Mouse (Mus musculus) heart, postnatal 10 days (tissue): ENCODE data around the gene Sgsh. TPM values are rescaled to one million over a fixed set of nuclear protein-coding genes. Genes with fewer than 3 reads are reported as not detected.
A peak's percentile ranks its signal among the peaks of the same experiment; 100 is the strongest.

Source experiments
- DNase-seq, 2 experiments: peaks; one replicate each; pipeline ENCODE4 v3.0.0; 2021
- intact Hi-C: fragments of 180-260 bp; cut with DNase I; formaldehyde crosslinking; loops from one replicate; pipeline ENCODE4 v1.15.1; 2025
- total RNA-seq, 2 experiments: library from RNA; stranded (reverse); gene quantifications; 2 replicates each; pipeline ENCODE4 v1.2.3; 2021

Gene Sgsh
- total RNA-seq, 2 experiments from 2014 or later = 7.9 TPM

GRCm38 (mm10) chr11:119378551-119378950 lies 23.2 kb upstream of the Sgsh start:
- intact Hi-C loops = no loop called here
- no peak for DNase-seq

- intact Hi-C loops = no loop called here
- no peak for DNase-seq
Measured at GRCm38 (mm10) chr11:119377326-119377725, 22.0 kb upstream of the Sgsh start.

GRCm38 (mm10) chr11:119375425-119375824 lies 20.1 kb upstream of the Sgsh start:
- intact Hi-C loops = no loop called here
- peak in 1 of 2 experiments; percentile 25 for DNase-seq

GRCm38 (mm10) chr11:119363534-119364145 lies 8.3 kb upstream of the Sgsh start:
- intact Hi-C loops = loop anchor here (1.0 to 2.0 kb wide), 3 partner anchors 24 to 59 kb away; no protein-coding TSS in a partner anchor
- DNase-seq = peak; percentile 73 to 83

DNA sequence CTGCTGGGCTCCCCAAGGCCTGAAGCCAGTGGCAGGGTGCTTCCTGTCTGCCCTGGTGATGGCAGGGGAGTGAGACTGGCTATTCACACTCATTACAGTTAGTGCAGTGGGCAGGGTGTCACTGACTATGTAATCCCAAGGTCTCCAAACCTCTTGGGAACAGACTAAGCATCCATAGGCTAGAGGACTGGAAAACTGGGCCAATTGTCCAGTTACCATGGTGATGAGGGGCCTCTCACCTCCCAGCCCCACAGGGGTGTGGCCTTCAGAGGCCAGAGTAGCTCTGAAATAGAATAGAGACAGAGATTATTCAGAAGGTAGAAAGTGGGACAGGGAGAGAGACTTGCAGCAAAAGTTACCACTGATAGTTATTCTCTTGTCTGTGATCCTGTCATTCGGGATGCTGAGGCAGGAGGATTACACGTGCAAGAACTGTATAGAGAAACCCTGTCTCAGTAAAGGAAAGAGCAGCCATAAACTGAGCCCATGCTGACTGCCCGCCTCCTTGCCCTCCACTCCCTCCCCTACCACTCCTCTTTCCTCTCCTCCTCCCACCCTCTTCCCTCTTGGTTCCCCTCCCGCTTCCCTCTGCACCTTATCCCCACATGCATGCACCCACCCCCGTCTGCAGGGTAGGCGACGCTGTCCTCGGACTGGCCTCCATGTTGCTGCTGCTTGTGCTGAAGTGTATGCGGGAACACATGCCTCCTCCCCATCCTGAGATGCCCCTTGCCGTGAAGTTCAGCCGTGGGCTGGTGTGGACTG lies 7.6 kb upstream of the Sgsh start:
- intact Hi-C loops = loop anchor here (1.0 to 2.0 kb wide), 3 partner anchors 24 to 58 kb away; no protein-coding TSS in a partner anchor
- no peak for DNase-seq

DNA sequence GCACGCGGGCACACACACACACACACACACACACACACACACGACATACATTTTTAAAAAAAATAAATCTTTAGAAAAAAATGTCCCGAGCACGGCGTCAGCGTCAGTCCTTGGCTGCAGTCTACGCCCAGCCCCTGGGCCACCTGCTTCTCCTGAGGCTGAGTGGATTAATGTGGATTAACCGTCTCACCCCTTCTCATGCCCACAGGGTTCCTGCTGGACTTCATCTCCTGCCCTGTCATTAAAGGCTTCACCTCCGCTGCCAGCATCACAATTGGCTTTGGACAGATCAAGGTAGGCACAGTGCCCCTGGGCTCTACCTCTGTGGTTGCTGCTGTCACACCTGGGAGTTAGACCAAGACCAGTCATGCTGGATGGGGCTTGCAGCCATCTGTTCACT lies 3.8 kb upstream of the Sgsh start:
- no peak for DNase-seq
- intact Hi-C loops = no loop called here

DNA sequence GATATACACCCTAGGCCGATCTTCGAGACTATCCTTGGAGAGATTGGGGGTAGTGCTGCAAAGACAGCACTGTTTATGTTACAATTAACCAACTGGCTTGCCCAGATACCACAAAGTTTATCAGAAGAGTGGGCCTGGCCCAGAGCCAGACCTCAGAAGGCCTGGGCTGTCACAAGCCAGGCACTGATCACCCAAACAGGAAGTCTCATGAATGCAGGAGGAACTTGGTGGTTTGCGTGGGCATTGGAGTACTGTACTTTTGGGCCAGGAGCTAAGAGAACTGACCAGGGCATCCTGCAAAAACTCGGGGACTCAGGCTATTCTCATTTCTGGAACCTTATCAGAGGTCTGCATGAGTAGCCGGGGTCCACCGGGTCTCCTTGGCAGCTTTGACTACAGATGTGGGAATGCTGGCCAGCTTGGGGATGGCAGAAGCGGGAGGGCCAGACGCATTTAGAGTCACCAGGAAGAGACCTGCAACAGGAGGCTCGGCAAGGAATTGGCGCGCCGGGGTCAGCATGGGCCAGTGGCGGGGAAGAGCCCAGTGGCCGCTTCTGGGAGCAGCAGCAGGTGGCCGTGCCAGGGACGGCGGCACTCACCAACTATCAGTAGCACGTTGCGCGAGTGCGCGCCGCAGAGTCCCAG lies 416 bp downstream of the Sgsh start:
- intact Hi-C loops = no loop called here
- peak; percentile 61 for DNase-seq

DNA sequence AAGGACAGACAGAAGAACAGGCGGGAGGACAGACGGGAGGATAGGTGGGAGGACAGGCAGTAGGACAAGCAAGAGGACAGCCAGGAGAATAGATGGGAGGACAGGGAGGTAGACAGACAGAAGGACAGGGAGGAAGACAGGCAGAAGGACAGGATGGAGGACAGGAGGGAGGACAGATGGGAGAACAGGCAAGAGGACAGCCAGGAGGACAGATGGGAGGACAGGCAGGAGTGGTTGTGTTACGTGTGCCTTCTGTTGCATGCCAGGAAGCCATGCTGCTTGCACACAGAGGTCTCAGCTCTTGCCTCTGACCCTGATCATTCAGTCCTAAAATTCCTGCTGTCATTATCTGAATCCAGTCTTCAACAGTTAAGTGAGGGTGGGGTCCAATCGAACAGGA lies 1.4 kb downstream of the Sgsh start:
- intact Hi-C loops = no loop called here

GRCm38 (mm10) chr11:119352113-119352512 lies 3.2 kb downstream of the Sgsh start:
- intact Hi-C loops = no loop called here

More for the DNA sequence above, 1.4 kb downstream of the Sgsh start:
- DNase-seq = no peak

GRCm38 (mm10) chr11:119347125-119347524 lies 8.2 kb downstream of the Sgsh start:
- intact Hi-C loops = no loop called here
- no peak for DNase-seq

More at GRCm38 (mm10) chr11:119352113-119352512, 3.2 kb downstream of the Sgsh start:
- no peak for DNase-seq

DNA sequence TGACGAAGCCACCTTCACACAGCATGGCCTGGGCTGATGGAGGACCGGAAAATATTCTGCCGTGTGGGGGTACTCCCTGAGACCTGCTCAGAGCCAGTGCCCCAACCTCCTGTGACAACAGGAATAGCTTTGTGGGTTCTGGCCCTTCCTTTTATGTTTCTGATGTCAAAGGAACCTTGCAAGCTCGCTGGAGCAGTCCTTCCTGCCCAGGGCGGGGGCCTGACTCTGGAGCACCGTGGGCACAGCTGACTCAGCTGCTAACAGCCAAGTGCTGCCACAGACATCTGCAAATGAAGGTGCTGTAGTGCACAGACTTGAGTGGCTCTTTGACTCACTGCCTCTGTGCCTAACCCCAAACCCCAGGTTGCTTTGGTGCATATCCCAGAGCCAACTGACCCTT lies 10.5 kb downstream of the Sgsh start:
- intact Hi-C loops = no loop called here
- no peak for DNase-seq

DNA sequence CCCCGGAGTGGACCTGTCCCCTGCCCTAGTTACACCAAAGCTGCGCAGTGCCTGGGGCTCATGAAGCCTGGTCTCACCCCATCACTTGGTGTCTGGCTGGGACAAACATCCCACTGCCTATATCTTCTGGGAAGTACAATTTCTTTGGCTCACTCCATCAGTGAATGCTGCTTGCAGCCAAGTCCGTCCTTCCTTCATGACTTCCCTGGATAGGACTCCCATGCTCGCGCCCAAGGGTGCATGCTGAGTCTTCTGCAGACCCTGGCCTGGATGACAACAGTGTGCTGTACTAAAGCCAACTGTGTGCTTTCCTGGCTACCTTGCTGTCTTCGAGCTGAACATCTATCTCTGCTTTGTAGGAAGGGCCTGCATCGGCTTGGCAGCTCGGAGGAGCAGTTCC lies 11.2 kb downstream of the Sgsh start:
- intact Hi-C loops = no loop called here
- peak; percentile 39 to 49 for DNase-seq

- DNase-seq = peak; percentile 71 to 82
- intact Hi-C loops = loop anchor here (1.0 to 5.0 kb wide), 4 partner anchors 24 to 151 kb away; no protein-coding TSS in a partner anchor
Measured at GRCm38 (mm10) chr11:119339637-119340036, 15.7 kb downstream of the Sgsh start.

GRCm38 (mm10) chr11:119339179-119339578 lies 16.2 kb downstream of the Sgsh start:
- DNase-seq = no peak
- intact Hi-C loops = loop anchor here (1.0 to 5.0 kb wide), 4 partner anchors 24 to 151 kb away; no protein-coding TSS in a partner anchor

DNA sequence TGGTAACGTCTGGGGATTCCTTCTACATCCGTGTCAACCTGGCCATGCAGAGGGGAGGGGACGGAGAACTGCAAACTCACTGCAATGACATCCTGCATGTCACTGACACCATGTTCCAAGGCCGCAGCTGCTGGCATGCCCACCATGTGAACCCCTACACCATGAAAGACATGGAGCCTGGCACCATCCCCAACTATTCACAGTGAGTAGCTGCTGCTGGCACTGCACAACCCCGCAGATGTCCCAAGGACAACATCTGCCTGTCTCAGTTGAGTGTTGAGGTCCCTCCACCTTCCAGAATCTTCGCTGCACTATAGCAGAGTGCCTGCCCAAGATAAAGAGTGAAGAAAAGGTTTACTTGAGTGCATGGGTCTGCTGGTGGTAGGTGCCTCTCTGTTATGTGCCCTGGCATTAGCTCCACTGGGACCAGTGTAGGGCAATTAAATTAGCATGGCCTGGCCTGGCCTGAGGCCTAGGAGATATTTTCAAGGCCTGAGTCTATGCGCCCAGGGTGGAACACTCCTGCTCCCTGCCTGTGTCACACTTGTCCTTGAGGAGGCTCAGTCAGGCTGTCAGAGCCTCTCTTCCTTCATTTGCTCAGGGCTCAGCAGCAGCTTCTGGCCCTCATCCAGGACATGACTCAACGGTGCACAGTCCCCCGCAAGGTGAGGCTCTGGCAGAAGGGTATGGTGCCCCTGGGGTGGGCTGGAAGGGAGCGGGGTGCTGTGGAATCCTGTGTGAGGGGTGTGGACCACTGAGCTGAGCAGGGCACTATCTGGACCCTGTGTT lies 16.9 kb downstream of the Sgsh start:
- no peak for DNase-seq
- intact Hi-C loops = loop anchor here (1.0 to 5.0 kb wide), 4 partner anchors 25 to 152 kb away; no protein-coding TSS in a partner anchor

DNA sequence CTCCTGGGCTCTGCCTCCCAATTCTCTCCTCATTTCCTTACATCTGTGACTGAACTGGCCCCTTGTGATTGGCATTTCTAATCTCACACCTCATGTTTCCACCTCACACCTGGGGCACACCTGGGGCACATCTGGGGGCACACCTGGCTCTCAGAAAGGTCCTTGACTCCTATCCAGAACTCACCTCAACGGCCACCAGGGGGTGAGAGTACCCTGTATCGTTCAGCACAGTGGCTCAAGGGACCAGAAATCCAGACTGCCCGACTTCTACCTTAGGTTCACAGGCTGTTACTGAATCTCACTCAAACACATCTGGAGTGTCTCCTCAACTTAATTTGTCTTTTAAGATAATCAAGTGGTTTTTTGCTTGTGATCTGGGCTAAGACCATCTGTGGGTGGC lies 23.4 kb downstream of the Sgsh start:
- intact Hi-C loops = no loop called here
- no peak for DNase-seq

GRCm38 (mm10) chr11:119330592-119330991 lies 24.7 kb downstream of the Sgsh start:
- DNase-seq = no peak
- intact Hi-C loops = no loop called here

- no peak for DNase-seq
- intact Hi-C loops = no loop called here
Measured at GRCm38 (mm10) chr11:119325068-119325467, 30.3 kb downstream of the Sgsh start.

DNA sequence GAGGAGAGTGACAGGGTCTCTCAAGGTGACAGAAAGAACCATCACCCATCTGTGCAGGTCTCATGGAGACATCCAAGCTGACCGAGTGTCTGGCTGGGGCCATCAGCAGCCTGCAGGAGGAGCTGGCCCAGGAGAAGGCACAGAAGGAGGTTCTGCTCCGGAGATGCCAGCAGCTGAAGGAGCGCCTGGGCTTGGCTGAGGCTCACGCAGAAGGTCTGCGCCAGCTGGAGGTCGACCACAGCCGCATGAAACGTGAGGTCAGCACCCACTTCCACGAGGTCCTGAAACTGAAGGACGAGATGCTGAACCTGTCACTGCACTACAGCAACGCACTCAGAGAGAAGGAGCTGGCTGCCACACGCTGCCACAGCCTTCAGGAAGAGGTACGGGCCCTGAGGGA lies 32.8 kb downstream of the Sgsh start:
- intact Hi-C loops = no loop called here
- DNase-seq = no peak

DNA sequence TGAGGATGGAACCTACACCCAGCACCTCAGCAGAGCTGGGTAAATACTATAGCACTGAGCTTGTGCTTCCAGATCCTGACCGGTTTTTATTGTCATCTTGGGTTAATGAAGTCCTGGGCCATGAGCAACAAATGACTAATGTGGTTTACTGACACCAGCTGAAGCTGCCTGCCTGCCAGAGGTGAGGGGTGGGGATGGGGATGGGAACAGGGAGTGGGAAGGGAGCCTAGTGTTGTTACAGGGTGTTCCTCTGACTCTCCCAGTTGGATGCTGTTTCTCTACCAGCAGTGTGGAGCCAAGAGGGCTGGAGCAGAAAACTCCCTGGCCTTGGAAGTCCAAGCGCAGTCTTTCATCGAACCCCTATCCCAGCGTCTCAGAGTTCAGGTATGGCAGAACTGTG lies 38.6 kb downstream of the Sgsh start:
- peak; percentile 37 to 41 for DNase-seq
- intact Hi-C loops = no loop called here
